Mouse (Mus musculus): ENCODE measurements at regions not wholly inside any gene's neighbourhood (a gene's known extent, or its start where the extent isn't known, plus 50 kb on each side); places are given as distances from the start of the nearest gene placed in this dataset.

- no peak for DNase-seq
These were observed 170.0 kb downstream of the Ppargc1a start for GRCm38 (mm10) chr5:51397528-51397927.

GRCm38 (mm10) chr5:51391319-51391718, 176.2 kb downstream of the Ppargc1a start:
- no peak for DNase-seq

- DNase-seq, result no peak
These were observed 179.8 kb downstream of the Ppargc1a start for GRCm38 (mm10) chr5:51387751-51388150.

GRCm38 (mm10) chr5:51386409-51386808, 181.1 kb downstream of the Ppargc1a start:
- DNase-seq, result no peak

GRCm38 (mm10) chr5:51384278-51384677, 183.2 kb downstream of the Ppargc1a start:
- no peak for DNase-seq

GRCm38 (mm10) chr5:51359101-51359500, 208.4 kb downstream of the Ppargc1a start:
- no peak for DNase-seq

- DNase-seq, result no peak
These were observed 219.3 kb downstream of the Ppargc1a start for GRCm38 (mm10) chr5:51348256-51348655.

- DNase-seq, result no peak
These were observed 238.4 kb downstream of the Ppargc1a start for GRCm38 (mm10) chr5:51329142-51329541.

- DNase-seq, result no peak
These were observed 278.3 kb downstream of the Ppargc1a start for GRCm38 (mm10) chr5:51289191-51289590.

GRCm38 (mm10) chr5:51288234-51288633, 279.3 kb downstream of the Ppargc1a start:
- no peak for DNase-seq

- no peak for DNase-seq
These were observed 326.4 kb downstream of the Ppargc1a start for GRCm38 (mm10) chr5:51241156-51241555.

- no peak for DNase-seq
These were observed 333.5 kb downstream of the Ppargc1a start for GRCm38 (mm10) chr5:51234004-51234355.

GRCm38 (mm10) chr5:51233271-51234003, 334.1 kb downstream of the Ppargc1a start:
- DNase-seq, result no peak

GRCm38 (mm10) chr5:51229806-51230205, 337.7 kb downstream of the Ppargc1a start:
- no peak for DNase-seq

- no peak for DNase-seq
These were observed 339.5 kb downstream of the Ppargc1a start for GRCm38 (mm10) chr5:51227996-51228395.

GRCm38 (mm10) chr5:51203266-51203665, 364.3 kb downstream of the Ppargc1a start:
- no peak for DNase-seq

GRCm38 (mm10) chr5:51202525-51203215, 364.9 kb downstream of the Ppargc1a start:
- DNase-seq, result no peak

GRCm38 (mm10) chr5:51196393-51197347, 370.9 kb downstream of the Ppargc1a start:
- no peak for DNase-seq

- DNase-seq, result no peak
These were observed 376.9 kb downstream of the Ppargc1a start for GRCm38 (mm10) chr5:51190661-51191060.

- no peak for DNase-seq
These were observed 397.7 kb downstream of the Ppargc1a start for GRCm38 (mm10) chr5:51169828-51170227.

- no peak for DNase-seq
These were observed 399.3 kb downstream of the Ppargc1a start for GRCm38 (mm10) chr5:51168206-51168605.

GRCm38 (mm10) chr5:51156901-51157300, 410.6 kb downstream of the Ppargc1a start:
- DNase-seq, result no peak

GRCm38 (mm10) chr5:51144842-51145241, 422.7 kb downstream of the Ppargc1a start:
- no peak for DNase-seq

Data from cerebellum, adult 18-20 months (tissue).